8 mouse cellular contexts compared by ENCODE assay signal in the genomic region with DNA sequence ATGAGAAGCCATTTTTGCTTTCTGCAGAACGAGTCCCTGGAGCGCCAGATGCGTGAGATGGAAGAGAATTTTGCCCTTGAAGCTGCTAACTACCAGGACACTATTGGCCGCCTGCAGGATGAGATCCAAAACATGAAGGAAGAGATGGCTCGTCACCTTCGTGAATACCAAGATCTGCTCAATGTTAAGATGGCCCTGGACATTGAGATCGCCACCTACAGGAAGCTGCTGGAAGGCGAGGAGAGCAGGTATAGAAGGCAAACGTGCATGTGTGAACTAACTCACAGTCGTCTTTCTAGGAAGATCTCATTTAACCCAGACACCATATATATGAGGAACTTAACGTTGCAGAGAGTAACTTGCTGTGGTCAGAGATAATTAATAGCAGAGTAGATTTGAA. TPM values are rescaled to one million over a fixed set of nuclear protein-coding genes. Genes with fewer than 3 reads are reported as not detected.
A peak's percentile ranks its signal among the peaks of the same experiment; 100 is the strongest.
DNase-seq lines count a peak whose midpoint lies in the region; ATAC-seq and TF ChIP-seq lines count a peak whose summit lies in the region.
"Had no signal": no experiment of that assay in that cellular context is flagged by ENCODE, and none has a peak within 500 bp of the region (broad histone marks: within the 10 kb centered on the region; RNA-seq: fewer than 3 reads in every experiment).

No protein-coding gene starts in this region.

- no peaks in the 10 kb centered on the region for H3K27me3 ChIP-seq in kidney, embryonic 16.5 days (ENCODE audit: insufficient read depth, low read length)
- H3K27me3 ChIP-seq in ES-Bruce4 (ENCODE audit: control insufficient read depth, insufficient read depth, low read length, poor library complexity, severe bottlenecking): no peaks in the 10 kb centered on the region
- H3K27me3 ChIP-seq in myocyte (ENCODE audit: control insufficient read depth, insufficient read depth, insufficient read length): no peaks in the 10 kb centered on the region
- H3K27me3 ChIP-seq: midbrain, embryonic 12.5 days had no signal

- WGBS in kidney, embryonic 16.5 days: 71% methylated on average over 11 of the region's 11 CpGs

- peaks cover 45% of the 10 kb centered on the region for H3K79me2 ChIP-seq in myocyte (ENCODE audit: control insufficient read depth, insufficient read depth)

- peaks cover 7% of the 10 kb centered on the region; the same call in 1 of the 2 replicates for H3K4me1 ChIP-seq in kidney, embryonic 16.5 days (ENCODE audit: insufficient read depth, low read length)
- H3K4me1 ChIP-seq in ES-Bruce4 (ENCODE audit: control insufficient read depth, insufficient read depth, low read length): no peaks in the 10 kb centered on the region

- no peak overlapping the region for H3K9ac ChIP-seq in kidney, embryonic 16.5 days (replicated peaks; ENCODE audit: low read length)
- no peak overlapping the region for H3K9ac ChIP-seq in ES-Bruce4 (ENCODE audit: low read depth, poor library complexity, severe bottlenecking)
- H3K9ac ChIP-seq: midbrain, embryonic 12.5 days had no signal

- H3K9me3 ChIP-seq in kidney, embryonic 16.5 days (ENCODE audit: low read length): no peaks in the 10 kb centered on the region
- no peaks in the 10 kb centered on the region for H3K9me3 ChIP-seq in ES-Bruce4 (replicated peaks; ENCODE audit: control insufficient read depth, insufficient read depth, low read length, poor library complexity, severe bottlenecking)
- H3K9me3 ChIP-seq: midbrain, embryonic 12.5 days had no signal

- peak; percentile 73 for TF ChIP-seq CTCF in ES-Bruce4 (IDR thresholded peaks at IDR 0.05; ENCODE audit: low read depth, low read length)

- no peak for ATAC-seq in kidney, embryonic 16.5 days (ENCODE audit: low FRiP score, low TSS enrichment)
- peak; percentile 31 for ATAC-seq in activated CD4-positive, CD25-positive, alpha-beta regulatory T cell, adult 4 months

- TF ChIP-seq POLR2A in ES-Bruce4 (IDR thresholded peaks at IDR 0.05; ENCODE audit: insufficient read depth, low read length) (no peak), myocyte (IDR thresholded peaks at IDR 0.05; ENCODE audit: insufficient read length, low read depth) (peak; percentile 27)

- DNase-seq in kidney, postnatal 4 days: peak; percentile 30 to 46
- no peak for DNase-seq in urinary bladder, postnatal 4 days (ENCODE audit: low spot score in 2 of 2)
- no peak for DNase-seq in right cerebral cortex, adult 2 months (ENCODE audit: low spot score in 2 of 2)

- H3K36me3 ChIP-seq in kidney, embryonic 16.5 days (ENCODE audit: insufficient read depth, low read length): peaks cover 38% of the 10 kb centered on the region
- no peaks in the 10 kb centered on the region; the same call in 1 of the 2 replicates for H3K36me3 ChIP-seq in ES-Bruce4 (ENCODE audit: control insufficient read depth, insufficient read depth, low read length, poor library complexity, severe bottlenecking)
- H3K36me3 ChIP-seq in myocyte (ENCODE audit: control insufficient read depth, insufficient read depth): peaks cover 78% of the 10 kb centered on the region

- H3K4me3 ChIP-seq in kidney, embryonic 16.5 days (ENCODE audit: low read length): no peak overlapping the region
- H3K4me3 ChIP-seq in ES-Bruce4 (ENCODE audit: low read depth, low read length) (no peak overlapping the region), myocyte (no peak overlapping the region)
- H3K4me3 ChIP-seq: midbrain, embryonic 12.5 days had no signal

- TF ChIP-seq EP300 in ES-Bruce4 (IDR thresholded peaks at IDR 0.05; ENCODE audit: insufficient read depth, low read depth, low read length): no peak

- no peak overlapping the region for H3K27ac ChIP-seq in kidney, embryonic 16.5 days (ENCODE audit: low read length)
- no peak overlapping the region for H3K27ac ChIP-seq in ES-Bruce4 (ENCODE audit: insufficient read depth, low read length)
- H3K27ac ChIP-seq: midbrain, embryonic 12.5 days had no signal

- H3ac ChIP-seq in myocyte (ENCODE audit: control insufficient read depth, insufficient read length): no peak overlapping the region

- H3K4me2 ChIP-seq in kidney, embryonic 16.5 days (replicated peaks; ENCODE audit: low read depth, low read length): no peak overlapping the region
- H3K4me2 ChIP-seq in myocyte (ENCODE audit: low read depth): peak overlapping the region; percentile 96
- H3K4me2 ChIP-seq: midbrain, embryonic 12.5 days had no signal

TF ChIP-seq in myocyte, 11 proteins besides CTCF, POLR2A, EP300 and RAD21:
- peak; percentile 62 for TF ChIP-seq POLR2AphosphoS2 (IDR thresholded peaks at IDR 0.05; ENCODE audit: insufficient read length, low read depth)
- TF ChIP-seq SRF (IDR thresholded peaks at IDR 0.05; ENCODE audit: control insufficient read depth, insufficient read length, low read depth): no peak

RNA-seq across cellular contexts. Expression of a gene that starts 6.3 kb away (rescaled TPM):
- polyA plus RNA-seq in kidney, embryonic 16.5 days (2015; fragmentation: Nextera tagmentation; extraction: Ambion mirVana): 489 and 497 TPM in 2 replicates
- 87.1 and 91.9 TPM in 2 replicates for polyA plus RNA-seq in ES-Bruce4 (2011; ENCODE audit: insufficient read depth, insufficient read length, low read depth, missing spikeins)
- polyA plus RNA-seq in activated CD4-positive, CD25-positive, alpha-beta regulatory T cell, adult 4 months (2017; shearing (Covaris generic)): 100 to 1,000 TPM; 703 to 754 TPM
- polyA plus RNA-seq in myocyte (2012; fragmentation: generic; extraction: Trizol): 3,783 TPM

RNA-seq across cellular contexts. Expression of a gene that starts 35.5 kb away (rescaled TPM):
- 13.4 and 14.2 TPM in 2 replicates for polyA plus RNA-seq in kidney, embryonic 16.5 days (2015; fragmentation: Nextera tagmentation; extraction: Ambion mirVana)
- polyA plus RNA-seq in ES-Bruce4 (2011; ENCODE audit: insufficient read depth, insufficient read length, low read depth, missing spikeins) (14.9 and 15.7 TPM in 2 replicates), myocyte (2012; fragmentation: generic; extraction: Trizol) (2.2 TPM)
- 10 to 100 TPM; 16.2 to 17.0 TPM for polyA plus RNA-seq in activated CD4-positive, CD25-positive, alpha-beta regulatory T cell, adult 4 months (2017; shearing (Covaris generic))

Comparison
In these comparisons a context has a peak if more than half of its experiments do, and no peak if none do; other contexts are left out.
1. DNase-seq: peak in kidney, postnatal 4 days (2 of 2); none in urinary bladder, postnatal 4 days (0 of 2) and right cerebral cortex, adult 2 months (0 of 2).